Mouse (Mus musculus): Measurements from ENCODE around the gene Rps6kc1.

Rps6kc1 gene

DNA sequence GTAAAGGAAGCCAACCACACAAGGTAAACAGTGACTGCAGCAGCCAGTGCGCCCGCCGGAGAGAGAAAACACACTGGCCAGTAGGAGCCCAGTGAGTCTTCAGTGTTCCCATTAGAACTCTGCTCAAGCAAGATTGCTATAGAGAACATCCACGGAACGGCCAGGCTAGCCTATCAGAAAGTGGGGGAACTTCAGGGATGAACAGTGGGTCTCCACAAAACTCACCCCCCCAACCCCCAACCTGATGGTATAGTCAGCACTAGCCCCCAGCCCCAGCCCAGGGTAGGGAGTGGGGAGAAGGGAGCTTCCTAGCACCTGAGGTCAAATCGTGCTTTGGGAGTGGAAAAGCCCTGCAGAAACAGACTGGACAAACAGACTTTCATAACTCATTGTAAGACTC, 258.5 kb downstream of the Rps6kc1 start:
- ATAC-seq (ENCODE audit: insufficient number of reproducible peaks, low FRiP score, low TSS enrichment) = no peak

Measured in cerebellum, adult (tissue).